Mouse (Mus musculus) NIH3T3 (cell line): ENCODE measurements around the gene Hypk.
A peak's percentile ranks its signal among the peaks of the same experiment; 100 is the strongest.

ENCODE experiments used
- DNase-seq: peaks from one replicate; pipeline ENCODE4 v3.0.0-alpha.2; 2012; ENCODE audit warnings: low read depth

Gene Hypk

DNA sequence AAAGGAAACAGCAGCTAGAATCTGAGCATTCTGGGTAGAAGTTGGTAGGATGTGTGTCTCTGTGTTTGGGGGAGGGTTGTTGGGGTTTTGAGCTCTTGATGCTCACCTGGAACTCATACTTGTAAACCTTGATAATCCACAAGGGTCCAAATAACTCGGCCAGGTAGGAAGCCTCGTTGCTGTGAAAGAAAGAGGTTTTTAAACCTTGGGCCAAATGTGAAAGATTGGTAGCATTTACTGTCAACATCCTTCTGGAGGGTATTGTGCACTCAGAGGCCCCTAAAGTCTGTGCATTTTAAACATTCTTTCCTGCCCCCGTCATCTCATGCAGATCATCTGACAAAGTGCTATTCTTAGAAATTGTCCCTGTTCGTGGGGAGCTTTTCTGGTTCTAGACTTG is at the start of gene Hypk:
Gene Hypk, plus strand, starts transcription at position 301 of the 400 bp plus-strand sequence.
- DNase-seq, result peak; percentile 34

DNA sequence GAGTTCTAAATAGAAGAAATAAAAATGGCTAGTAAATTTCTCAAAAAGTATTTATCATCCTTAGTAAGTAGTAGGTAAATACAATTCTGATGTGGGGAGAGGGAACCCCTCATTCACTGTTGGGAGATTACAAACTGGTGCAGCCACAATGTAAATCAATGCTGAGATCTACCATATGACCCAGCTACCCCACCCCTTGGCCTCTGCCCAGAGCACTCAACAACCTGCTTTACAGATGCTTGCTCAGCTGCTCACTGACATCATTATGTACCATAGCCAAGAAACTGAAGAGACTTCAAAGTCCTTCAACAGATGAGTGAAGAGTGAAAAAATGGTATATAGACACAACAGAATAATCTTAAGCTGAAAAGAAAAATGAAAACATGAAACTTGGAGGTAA is 49.8 kb upstream of the Hypk start:
- DNase-seq, result peak; percentile 15

DNA sequence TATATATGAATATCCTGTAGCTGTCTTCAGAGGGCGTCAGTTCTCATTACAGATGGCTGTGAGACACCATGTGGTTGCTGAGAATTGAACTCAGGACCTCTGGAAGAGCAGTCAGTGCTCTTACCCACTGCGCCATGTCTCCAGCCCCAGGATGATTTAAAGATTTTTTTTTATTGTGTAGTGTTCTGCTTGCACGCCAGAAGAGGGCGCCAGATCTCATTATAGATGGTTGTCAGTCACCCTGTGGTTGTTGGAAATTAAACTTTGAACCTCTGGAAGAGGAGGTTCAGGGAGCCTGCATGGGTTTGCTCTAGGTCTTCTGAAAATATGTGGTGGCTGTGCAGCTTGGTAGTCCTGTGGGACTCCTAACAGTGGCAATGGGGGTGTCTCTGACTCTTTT is 44.9 kb upstream of the Hypk start:
- DNase-seq, result peak; percentile 62

DNA sequence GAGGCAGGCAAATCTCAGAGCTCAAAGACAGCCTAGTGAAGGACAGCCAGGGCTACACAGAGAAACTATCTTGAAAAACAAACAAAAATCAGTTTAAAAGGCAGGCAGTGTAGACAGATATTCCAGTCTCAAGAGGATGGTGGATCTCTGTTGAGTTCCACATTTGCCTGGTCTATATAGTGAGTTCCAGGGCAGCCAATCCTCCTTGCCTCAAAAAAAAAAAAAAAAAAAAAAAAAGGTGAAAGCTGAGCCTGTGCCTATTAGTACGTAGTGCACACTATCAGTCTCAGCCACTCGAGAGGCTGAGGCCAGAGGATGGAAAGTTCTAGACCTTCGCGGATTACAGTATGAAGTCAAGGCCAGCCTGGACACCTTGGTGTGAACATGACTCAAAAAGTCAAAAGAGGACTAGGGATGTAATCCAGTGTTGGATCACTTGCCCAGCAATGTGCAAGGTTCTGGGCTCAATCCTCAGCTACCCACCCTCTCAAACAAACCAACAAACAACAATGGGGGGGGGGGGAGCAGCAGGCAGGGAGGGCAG is 40.2 kb upstream of the Hypk start:
- peak; percentile 9 for DNase-seq

DNA sequence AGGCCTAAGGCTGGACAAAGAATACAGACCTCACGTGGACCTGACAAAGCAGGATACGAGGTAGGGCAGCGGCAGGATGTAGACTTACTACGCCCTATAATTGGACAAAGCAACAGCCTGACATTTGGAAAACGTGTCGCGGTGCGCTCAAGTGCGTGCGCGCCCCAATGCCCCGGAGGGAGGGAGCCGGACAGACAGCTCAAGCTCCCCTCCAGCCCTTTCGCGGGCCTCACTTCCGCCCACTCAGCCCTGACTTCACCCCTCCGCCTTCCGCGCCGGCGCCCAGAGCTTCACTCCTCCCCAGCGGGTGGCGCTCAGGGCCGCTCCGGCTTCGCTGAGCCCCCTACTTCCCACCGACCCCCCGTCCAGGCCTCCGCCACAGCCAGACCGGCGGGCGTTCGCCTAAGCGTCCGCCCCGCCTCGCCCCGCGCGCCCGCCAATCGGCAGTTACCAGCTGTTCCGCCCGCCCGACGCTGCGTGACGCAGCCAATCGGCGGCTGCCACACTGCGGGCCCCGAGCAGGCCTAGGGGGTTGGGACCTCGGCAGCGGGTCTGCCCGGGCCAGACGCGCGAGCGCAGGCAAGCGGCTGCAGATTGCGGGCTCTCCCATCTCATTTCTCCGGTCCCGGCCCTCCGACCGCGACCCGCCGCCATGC is 39.6 kb upstream of the Hypk start, which contains the start of the genes Pdia3 and Catsper2:
Gene Pdia3, plus strand, starts transcription at position 389 of the 656 bp plus-strand sequence.
Gene Catsper2, minus strand, starts transcription at position 406 of the 656 bp plus-strand sequence.
- DNase-seq, result peak; percentile 97

DNA sequence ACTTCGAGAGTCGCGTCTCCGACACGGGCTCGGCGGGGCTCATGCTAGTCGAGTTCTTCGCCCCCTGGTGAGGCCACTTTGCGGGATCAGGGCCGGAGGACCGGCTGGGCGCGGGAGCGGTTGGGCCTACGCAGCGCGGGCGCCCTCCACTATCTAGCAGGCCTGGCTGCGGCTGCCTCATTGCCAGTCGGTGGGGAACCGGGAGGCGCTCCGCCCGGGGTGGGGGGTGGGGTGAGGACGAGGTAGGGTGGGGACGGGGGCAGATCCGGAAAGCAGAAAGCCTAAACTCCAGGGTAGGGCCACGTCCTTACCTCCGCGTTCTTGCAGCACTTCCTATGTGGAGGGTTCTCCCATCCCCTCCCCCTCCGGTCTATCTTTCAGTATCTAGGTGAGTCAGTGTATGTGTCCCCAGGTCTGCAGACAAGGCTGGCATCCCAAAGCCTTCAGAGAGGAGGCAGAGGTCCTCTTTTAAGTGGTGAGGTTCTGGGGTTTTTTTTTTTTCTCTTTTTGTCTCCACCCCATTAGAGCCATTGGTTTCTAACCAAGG is 38.9 kb upstream of the Hypk start:
- peak; percentile 50 for DNase-seq

DNA sequence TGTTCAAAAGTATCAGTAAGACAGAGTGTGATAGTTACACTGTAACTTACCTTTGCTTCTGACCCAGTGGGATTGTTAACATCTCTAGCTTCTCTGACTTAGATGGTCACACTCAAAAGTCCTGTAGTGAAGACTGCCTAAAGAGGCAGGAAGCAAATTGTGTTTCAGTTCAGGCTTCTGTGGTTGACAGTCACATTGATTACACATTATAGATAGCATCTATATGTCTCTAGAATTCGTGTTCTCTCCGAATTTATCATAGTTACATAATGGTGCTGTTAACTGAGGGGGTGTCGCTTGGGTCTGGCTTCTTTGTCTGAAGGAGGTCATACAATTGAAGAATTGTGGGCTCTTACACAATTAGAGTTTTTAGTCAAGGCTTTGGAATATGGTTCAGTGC is 38.0 kb upstream of the Hypk start:
- DNase-seq, result no peak

DNA sequence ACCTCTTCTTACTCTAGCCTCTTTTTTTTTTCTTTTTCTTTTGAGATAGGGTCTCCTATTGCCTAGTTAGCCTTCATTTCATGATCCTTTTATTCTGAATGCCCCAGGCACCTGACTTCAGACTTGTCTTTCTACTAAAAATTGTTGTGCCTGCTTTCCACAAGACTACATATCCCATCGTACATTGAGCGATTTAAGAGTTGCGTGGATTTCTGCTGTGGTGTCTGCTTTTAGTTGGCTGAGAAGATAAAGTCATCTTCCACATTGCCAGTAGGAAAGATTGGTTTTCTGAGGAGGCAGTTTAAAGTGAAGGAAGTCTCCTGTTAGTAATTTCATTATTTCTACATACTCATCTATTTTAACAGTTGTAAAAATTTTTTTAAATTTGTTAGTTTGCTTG is 37.5 kb upstream of the Hypk start:
- DNase-seq, result no peak

DNA sequence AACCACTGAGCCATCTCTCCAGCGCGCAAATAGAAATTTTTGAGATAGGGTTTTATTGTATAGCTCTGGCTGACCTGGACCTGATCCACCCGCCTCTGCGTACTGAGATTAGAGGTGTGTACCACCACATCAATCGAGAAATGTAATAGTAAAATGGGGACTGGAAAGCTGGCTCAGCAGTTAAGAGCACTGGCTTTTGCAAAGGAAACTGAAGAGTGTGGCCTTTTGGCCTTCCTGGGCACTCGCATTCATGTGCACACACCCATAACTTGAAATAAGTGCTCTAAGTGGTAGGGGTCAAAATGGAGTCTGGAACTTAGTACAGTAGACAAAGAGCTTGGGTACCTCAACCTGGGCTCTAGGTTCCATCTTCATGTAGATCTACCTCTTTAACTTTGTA is 36.7 kb upstream of the Hypk start:
- DNase-seq, result no peak

DNA sequence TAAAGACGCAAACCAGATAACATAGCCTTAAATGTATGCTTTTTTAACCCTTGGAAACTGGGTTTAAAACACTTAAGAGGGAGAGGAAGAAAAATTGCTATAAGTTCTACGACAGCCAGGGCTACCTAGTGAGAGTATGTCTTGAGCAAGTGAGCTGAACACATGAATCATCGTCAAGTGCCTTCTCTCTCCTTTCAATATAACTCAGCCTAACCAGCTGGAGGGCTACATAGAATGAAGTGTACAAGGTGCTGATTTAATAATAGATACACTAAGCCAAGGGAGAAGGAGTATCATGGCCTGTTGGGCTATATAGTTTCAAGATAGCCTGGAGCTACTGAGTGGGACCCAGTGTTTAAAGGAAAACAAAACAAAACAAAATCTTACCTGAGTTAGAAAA is 34.6 kb upstream of the Hypk start:
- DNase-seq, result no peak

DNA sequence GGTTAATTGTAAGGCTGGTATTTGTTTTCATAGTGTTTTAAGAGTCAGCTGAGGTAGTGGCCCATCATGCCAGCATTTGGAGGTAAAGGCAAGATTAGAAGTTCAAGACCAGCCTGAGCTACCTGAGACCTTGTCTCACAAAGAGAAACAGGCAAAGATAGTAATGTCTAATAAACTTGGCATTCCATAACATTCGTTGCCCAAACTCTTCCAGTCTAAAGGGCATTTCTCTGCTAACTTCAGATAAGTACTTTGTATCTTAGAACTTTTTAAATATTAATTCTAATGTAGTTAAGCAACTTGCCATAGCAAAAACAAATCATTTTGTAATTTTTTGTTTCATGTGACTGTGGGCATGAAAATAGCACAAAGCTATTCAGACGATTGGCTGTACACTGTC is 29.9 kb upstream of the Hypk start:
- no peak for DNase-seq

DNA sequence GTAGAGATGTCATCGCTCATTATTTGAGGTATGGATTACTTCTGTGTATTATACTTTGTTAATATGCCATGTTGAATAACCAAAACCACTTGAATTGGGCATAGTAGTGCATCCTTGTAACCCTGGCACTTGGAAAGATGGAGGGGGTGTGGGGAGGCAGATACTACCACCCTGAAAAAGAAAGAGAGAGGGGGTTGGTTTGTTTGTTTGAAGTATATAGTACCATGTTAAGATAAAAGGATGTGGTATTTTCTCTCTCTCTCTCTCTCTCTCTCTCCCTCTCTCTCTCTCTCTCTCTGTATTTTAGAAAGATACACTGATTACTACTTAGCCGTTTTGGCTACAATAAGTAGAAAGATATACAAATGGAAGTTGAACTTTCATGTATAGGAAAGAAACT is 27.2 kb upstream of the Hypk start:
- DNase-seq, result no peak

DNA sequence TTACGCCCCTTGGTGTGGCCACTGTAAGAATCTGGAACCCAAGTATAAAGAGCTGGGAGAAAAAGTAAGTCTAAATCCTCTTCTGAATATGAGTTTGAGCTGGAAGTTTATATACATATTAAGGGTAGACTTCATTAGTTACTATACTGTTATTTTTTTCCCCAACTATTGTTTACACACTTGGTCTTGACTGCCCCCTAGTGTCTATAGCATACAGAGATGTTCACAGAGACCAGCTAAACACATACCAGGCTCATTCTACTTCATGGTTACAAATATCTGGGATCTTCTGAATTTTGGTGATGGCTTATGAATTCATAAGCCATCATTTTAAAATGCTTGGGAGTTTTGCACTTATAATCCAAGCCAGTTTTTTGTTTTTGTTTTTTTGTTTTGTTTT is 18.2 kb upstream of the Hypk start:
- peak; percentile 76 for DNase-seq

DNA sequence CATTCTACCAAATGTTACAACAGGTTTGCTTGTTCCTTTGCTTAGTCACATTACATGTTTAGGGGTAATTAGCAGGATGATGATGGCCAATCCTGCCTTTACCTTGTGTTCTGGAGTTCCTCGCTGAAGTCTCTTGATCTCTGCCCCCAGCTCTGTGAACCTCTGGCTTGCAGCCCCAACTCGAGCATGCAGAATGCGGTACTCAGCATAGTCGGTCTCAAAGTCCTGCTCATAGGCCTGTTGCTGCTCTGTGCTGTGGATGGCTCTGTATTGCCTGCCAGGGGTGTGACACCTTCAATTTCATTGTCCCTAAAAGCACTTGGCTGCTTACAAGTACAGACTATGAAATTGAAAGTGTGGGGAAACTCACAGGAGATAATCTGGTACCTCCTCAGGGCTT is 13.3 kb upstream of the Hypk start:
- no peak for DNase-seq

DNA sequence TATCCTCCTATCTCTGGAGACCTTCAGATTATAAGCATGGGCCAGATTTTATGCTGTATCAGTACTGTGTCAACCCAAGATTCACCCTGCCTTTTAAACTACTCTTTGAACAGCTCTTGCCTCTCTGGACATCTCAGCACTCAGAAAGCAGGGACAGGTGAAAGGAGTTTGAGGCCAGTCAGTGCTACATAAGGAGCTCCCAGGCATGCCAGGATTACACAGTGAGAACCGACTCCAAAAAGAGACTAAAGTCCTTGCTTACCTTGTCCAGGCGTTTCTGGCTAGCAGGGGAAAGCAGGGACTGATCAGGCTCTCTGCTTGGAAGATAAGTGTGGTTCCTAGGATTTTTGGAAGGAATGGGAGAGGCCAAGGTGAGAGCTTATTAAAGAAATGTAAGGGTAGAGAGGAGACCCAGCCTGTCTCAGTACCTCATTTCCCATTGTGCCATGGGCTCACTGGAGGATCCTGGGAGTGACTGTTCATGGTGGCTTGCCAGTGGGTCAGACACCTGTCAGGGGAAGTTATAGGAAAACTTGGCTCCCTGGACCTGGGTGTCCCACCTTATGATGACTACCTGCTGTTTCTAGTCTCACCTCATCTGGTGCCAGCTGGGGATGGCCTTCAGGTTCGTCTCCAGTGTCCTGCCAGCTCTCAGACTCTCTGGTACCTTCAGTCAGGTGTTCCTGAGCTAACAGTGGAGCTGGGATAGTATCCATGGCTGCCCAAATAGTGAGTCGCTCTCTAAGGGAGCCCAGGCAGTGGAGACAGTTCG is 12.1 kb upstream of the Hypk start:
- DNase-seq, result no peak

DNA sequence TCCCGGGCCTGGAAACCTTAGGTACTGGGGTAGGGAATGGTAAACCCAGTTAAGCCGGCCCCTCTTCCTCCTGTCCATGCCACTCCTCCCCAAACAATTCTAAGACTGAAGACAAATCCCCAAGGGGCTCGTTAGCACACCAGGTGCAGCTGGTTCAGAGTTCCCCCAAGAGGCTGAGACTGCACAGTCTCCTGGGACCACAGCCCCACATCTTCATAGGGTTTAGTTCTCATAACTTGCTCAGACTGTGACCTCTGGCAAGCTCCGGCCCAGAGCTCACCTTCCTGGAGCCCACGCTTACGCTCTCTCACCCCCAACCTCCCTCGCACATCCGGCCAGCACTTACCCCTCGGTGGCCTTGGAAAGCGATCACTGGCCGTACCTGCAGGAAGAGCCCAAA is 11.3 kb upstream of the Hypk start:
- DNase-seq, result no peak

DNA sequence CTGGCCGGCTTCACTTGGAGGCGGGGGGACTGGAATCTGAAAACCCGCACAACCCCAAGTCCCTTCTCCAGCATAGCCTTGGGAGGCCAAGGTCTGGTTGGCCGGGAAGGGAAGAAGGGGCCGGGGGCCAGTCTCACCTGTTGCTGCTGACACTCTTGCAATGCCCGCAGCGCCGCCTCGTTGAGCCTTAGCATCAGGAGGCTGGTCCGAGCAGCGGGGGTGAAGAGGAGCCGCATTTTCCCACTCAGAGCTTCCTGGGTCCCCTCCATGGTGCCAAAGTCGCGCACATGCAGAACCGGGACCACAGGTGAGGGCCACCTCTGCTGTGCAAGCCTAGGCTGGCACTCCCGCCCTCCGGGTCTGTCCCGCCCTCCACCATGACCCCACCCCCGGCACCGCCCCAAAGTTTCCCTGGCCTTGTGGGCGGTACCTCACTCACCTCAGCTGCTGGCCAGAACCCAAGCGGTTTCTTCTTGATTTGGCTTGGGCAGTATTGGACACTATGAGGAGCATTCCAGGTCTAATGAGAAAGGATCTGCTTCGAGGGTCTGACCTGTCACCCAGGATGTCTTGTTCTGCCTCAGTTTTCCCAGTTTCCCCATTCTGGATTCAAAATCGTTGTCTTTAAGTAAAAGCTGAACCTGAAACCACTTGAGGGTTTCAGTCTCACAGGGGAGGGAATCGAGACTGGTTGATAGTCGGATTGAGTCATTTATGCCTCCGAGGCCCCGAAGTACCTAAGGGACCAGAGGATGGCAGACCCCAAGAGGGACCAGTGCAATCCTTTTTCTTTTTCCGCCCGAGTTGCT is 10.6 kb upstream of the Hypk start:
- DNase-seq, result no peak

DNA sequence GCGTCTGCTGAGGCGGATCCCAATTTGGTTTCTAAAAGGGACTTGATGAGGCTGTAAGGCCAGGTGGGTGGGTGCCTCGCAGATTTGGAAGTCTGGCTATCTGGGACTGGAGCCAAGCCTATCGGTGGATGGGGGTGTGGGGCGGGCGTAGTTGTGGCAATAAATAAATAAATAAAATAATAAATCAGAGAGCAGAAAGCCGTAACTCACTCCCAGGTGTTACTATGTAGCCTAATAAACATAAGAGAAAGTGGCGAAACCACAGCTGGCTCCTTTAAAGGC is 10.1 kb upstream of the Hypk start:
- no peak for DNase-seq

DNA sequence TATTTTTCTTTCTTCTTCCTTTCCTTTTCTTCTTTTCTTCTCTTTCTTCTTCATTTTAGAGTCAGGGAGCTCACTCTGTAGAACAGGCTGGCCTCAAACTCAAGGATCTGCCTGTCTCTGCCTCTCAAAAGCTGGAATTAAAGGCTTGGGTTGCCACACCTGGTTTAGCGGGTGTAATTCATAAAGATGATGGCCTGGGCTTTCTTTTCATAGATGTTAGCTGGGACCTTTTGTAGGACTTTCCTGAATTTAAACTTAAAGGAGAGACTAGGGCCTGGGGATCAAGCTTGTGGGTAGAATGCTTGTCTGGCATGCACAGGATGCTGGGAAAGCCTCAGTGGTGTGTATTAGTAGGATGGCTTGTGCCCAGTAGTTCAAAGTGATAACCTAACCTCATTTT is 8.9 kb upstream of the Hypk start, which contains the start of gene Ell3:
Gene Ell3, minus strand, starts transcription at position 101 of the 400 bp plus-strand sequence.
- no peak for DNase-seq

DNA sequence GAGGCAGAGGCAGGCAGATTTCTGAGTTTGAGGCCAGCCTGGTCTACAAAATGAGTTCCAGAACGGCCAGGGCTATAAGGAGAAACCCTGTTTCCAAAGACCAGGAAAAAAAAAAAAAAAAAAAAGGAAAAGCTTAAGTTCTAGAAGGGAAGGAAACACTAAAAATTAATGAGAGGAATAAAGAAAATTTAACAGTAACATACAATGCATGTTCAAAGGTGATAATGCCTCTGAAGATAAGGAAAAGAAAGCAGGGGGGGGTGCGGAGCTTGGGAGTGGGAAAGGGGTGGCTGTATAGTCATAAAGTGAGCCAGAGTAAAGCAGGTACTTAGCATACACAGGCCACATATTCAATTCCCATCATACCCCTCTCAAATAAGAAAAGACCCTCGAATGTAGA is 8.0 kb upstream of the Hypk start:
- no peak for DNase-seq

DNA sequence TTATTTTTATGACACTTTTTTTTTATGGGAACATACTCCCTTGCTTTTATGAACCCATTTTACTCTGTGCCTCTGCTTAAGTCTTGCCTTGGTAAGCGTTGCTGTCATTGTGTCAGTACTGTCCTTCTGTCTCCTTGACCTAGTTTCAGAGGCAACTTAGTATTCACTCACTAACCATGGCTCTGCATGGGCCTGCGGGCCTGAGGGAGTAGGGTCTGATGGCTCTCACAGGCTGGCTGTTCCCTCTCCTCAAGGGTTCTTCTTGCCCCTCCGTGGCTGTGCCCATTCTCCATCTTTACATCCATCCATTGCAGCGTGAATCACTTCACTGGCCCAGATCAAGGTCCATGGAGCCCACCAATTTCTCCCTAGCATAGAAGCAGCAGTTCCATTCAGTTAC is 6.6 kb upstream of the Hypk start:
- no peak for DNase-seq

DNA sequence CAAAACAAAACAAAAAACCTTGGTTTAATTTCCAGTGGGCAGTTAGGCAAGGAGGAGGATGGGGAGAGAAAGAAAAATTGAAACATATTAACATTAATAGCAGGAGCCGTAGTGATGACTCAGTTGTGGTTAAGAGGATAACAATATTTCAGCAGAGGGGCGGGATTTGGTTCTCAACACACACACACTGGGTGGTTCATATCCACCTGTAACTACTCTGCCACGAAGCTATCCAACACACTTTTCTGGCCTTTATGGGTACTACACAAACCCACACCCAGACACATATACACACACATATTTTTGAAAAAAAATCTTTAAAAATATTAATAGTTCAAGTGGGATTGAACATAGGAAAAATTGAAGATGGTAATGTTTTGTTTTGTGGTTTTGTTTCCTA is 6.1 kb upstream of the Hypk start:
- DNase-seq, result peak; percentile 67
